Mouse (Mus musculus) cerebellum, postnatal 10 days (tissue): Measurements from ENCODE around the gene Apoa5.
A peak's percentile ranks its signal among the peaks of the same experiment; 100 is the strongest.
"Not testable (repeated sequence)": the region's sequence is repeated elsewhere in the genome, so short reads cannot be mapped to it uniquely, and the experiment has no call there.

Experiments used
- DNase-seq, 2 experiments: peaks; one replicate each; pipeline ENCODE4 v3.0.0; 2021; ENCODE audit warnings: mixed read lengths in 2 of 2

Apoa5 gene

GRCm38 (mm10) chr9:46269125-46269524 lies 692 bp downstream of the Apoa5 start:
- no peak for DNase-seq

GRCm38 (mm10) chr9:46270782-46271181 lies 2.3 kb downstream of the Apoa5 start:
- no peak for DNase-seq

GRCm38 (mm10) chr9:46272070-46272469 lies 3.6 kb downstream of the Apoa5 start:
- no peak for DNase-seq

- peak; percentile 89 to 91 for DNase-seq
These were observed 4.4 kb downstream of the Apoa5 start, which contains the start of gene Zpr1 for GRCm38 (mm10) chr9:46272677-46273454. Zpr1 (plus strand) TSS chr9:46273064.

- no peak for DNase-seq
These were observed 6.1 kb downstream of the Apoa5 start for GRCm38 (mm10) chr9:46274494-46274893.

GRCm38 (mm10) chr9:46282631-46283436 lies 14.4 kb downstream of the Apoa5 start, which contains the start of gene Bud13:
Bud13 (plus strand) TSS chr9:46283008.
- DNase-seq: peak; percentile 97 to 98

GRCm38 (mm10) chr9:46298381-46298780 lies 29.9 kb downstream of the Apoa5 start:
- DNase-seq: no peak

GRCm38 (mm10) chr9:46302142-46302541 lies 33.7 kb downstream of the Apoa5 start:
- DNase-seq: peak; percentile 76 to 83

GRCm38 (mm10) chr9:46309121-46309520 lies 40.7 kb downstream of the Apoa5 start:
- peak; percentile 48 to 53 for DNase-seq

GRCm38 (mm10) chr9:46314507-46314906 lies 46.1 kb downstream of the Apoa5 start:
- DNase-seq: peak; percentile 85 to 88

GRCm38 (mm10) chr9:46314921-46315320 lies 46.5 kb downstream of the Apoa5 start:
- peak in 1 of 2 experiments; percentile 22 for DNase-seq

GRCm38 (mm10) chr9:46315807-46316365 lies 47.5 kb downstream of the Apoa5 start:
- peak in 1 of 2 experiments; percentile 47 for DNase-seq

GRCm38 (mm10) chr9:46316388-46316787 lies 48.0 kb downstream of the Apoa5 start:
- peak; percentile 64 to 82 for DNase-seq

- DNase-seq: peak; percentile 44 to 55
These were observed 48.5 kb downstream of the Apoa5 start for GRCm38 (mm10) chr9:46316909-46317308.

- no peak for DNase-seq
These were observed 49.5 kb downstream of the Apoa5 start for GRCm38 (mm10) chr9:46317957-46318356.

- DNase-seq: not testable (repeated sequence)
These were observed 51.5 kb downstream of the Apoa5 start, which contains the start of gene 4931429L15Rik for GRCm38 (mm10) chr9:46319886-46320285. 4931429L15Rik (minus strand) TSS chr9:46319986.

GRCm38 (mm10) chr9:46320461-46320860 lies 52.0 kb downstream of the Apoa5 start:
- no peak for DNase-seq
